8 mouse cellular contexts compared by ENCODE assay signal in genomic region chr4:151977748-151978147, GRCm38 (mm10). TPM values are rescaled to one million over a fixed set of nuclear protein-coding genes. Genes with fewer than 3 reads are reported as not detected.
A peak's percentile ranks its signal among the peaks of the same experiment; 100 is the strongest.
DNase-seq lines count a peak whose midpoint lies in the region; ATAC-seq and TF ChIP-seq lines count a peak whose summit lies in the region.

No protein-coding gene starts in this region.

- no peaks in the 10 kb centered on the region for H3K79me2 ChIP-seq in MEL (ENCODE audit: control insufficient read depth, insufficient read depth, low read length, poor library complexity)

- no peak for TF ChIP-seq EP300 in MEL (IDR thresholded peaks at IDR 0.05; ENCODE audit: low read depth in 1 of 2, low read length in 2 of 2)

- H3K27me3 ChIP-seq in MEL (ENCODE audit: control insufficient read depth in 1 of 2, insufficient read depth in 2 of 2, low read length in 2 of 2) = no peaks in the 10 kb centered on the region

- peak; percentile 39 for TF ChIP-seq RAD21 in MEL (IDR thresholded peaks at IDR 0.05; ENCODE audit: low read depth, low read length)

- H3K9ac ChIP-seq in MEL (ENCODE audit: control insufficient read depth, low read depth, low read length, poor library complexity, severe bottlenecking) = no peak overlapping the region

- peaks cover 0 to 5% of the 10 kb centered on the region in 2 experiments; a peak in 1 of 4 replicates for H3K36me3 ChIP-seq in MEL (ENCODE audit: control insufficient read depth in 1 of 2, insufficient read depth in 2 of 2, low read length in 2 of 2)

- peak; percentile 80 for DNase-seq in MEL (ENCODE audit: low read depth, low spot score)
- DNase-seq in brain, embryonic 18.5 days (ENCODE audit: low read depth, low spot score) = peak; percentile 28
- DNase-seq in heart, postnatal 4 days = peak; percentile 93
- DNase-seq in layer of hippocampus, postnatal 25 days (ENCODE audit: extremely low spot score in 1 of 2, low spot score in 1 of 2) = peak; percentile 91 to 99
- peak; percentile 83 for DNase-seq in right cerebral cortex, adult 18-20 months
- DNase-seq in urinary bladder, postnatal 25 days (ENCODE audit: low spot score) = peak; percentile 85

- no peaks in the 10 kb centered on the region for H3K4me1 ChIP-seq in MEL (ENCODE audit: control insufficient read depth in 1 of 2, insufficient read depth in 2 of 2, low read length in 2 of 2)

- no peak overlapping the region for H3K27ac ChIP-seq in MEL (ENCODE audit: control insufficient read depth, low read depth, low read length)

- TF ChIP-seq CTCF in MEL (IDR thresholded peaks at IDR 0.05 in 2 of 3, conservative IDR thresholded peaks at IDR 0.05 in 1 of 3; ENCODE audit: control insufficient read depth in 1 of 3, insufficient read depth in 1 of 3, low read depth in 2 of 3, low read length in 3 of 3, poor library complexity in 1 of 3, severe bottlenecking in 1 of 3) = peak; percentile 87 to 88 (median 88)

- H3K4me3 ChIP-seq in MEL (ENCODE audit: control insufficient read depth in 1 of 2, insufficient read depth in 1 of 2, low read depth in 2 of 2, low read length in 2 of 2) = no peak overlapping the region

- TF ChIP-seq POLR2A in MEL (IDR thresholded peaks at IDR 0.05; ENCODE audit: control insufficient read depth in 1 of 2, insufficient read depth in 1 of 2, low read depth in 1 of 2, low read length in 2 of 2, poor library complexity in 1 of 2) = no peak

- no peaks in the 10 kb centered on the region for H3K9me3 ChIP-seq in MEL (replicated peaks; ENCODE audit: insufficient read depth, low read length)

- ATAC-seq in erythroid progenitor cell, adult 5-6 weeks (replicated peaks; ENCODE audit: low FRiP score, poor library complexity, severe bottlenecking) = peak; percentile 64
- peak; percentile 79 for ATAC-seq in megakaryocyte, adult 5-6 weeks (ENCODE audit: poor library complexity, severe bottlenecking)

TF ChIP-seq in MEL, 35 proteins besides CTCF, POLR2A, EP300 and RAD21:
- TF ChIP-seq ZMIZ1 (IDR thresholded peaks at IDR 0.05; ENCODE audit: low read depth, low read length) (no peak), SMC3 (IDR thresholded peaks at IDR 0.05; ENCODE audit: low read depth, low read length) (peak; percentile 45; the same call in 1 of the 2 replicates), POLR2AphosphoS5 (IDR thresholded peaks at IDR 0.05; ENCODE audit: borderline replicate concordance, low read depth, low read length) (no peak), MAX (IDR thresholded peaks at IDR 0.05; ENCODE audit: low read length) (no peak)
TF ChIP-seq in MEL: peak in this region for 1.

RNA-seq across cellular contexts. Expression of gene Thap3, which starts 11.0 kb away (rescaled TPM):
- total RNA-seq in MEL (2012; rRNA removed) = 12.0 and 13.7 TPM in 2 replicates
- 10 to 100 TPM in 1 of 2 experiments, not detected in 1; 17.2 TPM for polyA plus RNA-seq in MEL (2012; ENCODE audit: insufficient read depth in 1 of 2, insufficient read length in 2 of 2, low read depth in 1 of 2, low replicate concordance in 2 of 2, missing spikeins in 1 of 2)
- total RNA-seq in erythroid progenitor cell, adult 5-6 weeks (2015; ENCODE audit: low replicate concordance) = 6.8 TPM in 1 of 2 replicates, not detected in the other
- total RNA-seq in erythroid progenitor cell, adult 5-6 weeks (2017; ENCODE audit: low replicate concordance) = 4.0 TPM in 1 of 2 replicates, not detected in the other
- total RNA-seq in heart, postnatal 4 days (2021) = 10 to 100 TPM; 11.7 to 13.4 TPM
- 10 to 100 TPM; 24.3 to 25.5 TPM for total RNA-seq in layer of hippocampus, postnatal 25 days (2021)
- 9.6 and 11.2 TPM in 2 replicates for total RNA-seq in megakaryocyte, adult 5-6 weeks (2015)
- total RNA-seq in megakaryocyte, adult 5-6 weeks (2017) = 10.3 and 12.9 TPM in 2 replicates

RNA-seq across cellular contexts. Expression of gene Phf13, which starts 18.3 kb away (rescaled TPM):
- total RNA-seq in MEL (2012; rRNA removed) = 2.0 and 3.2 TPM in 2 replicates
- polyA plus RNA-seq in MEL (2012; ENCODE audit: insufficient read depth in 1 of 2, insufficient read length in 2 of 2, low read depth in 1 of 2, low replicate concordance in 2 of 2, missing spikeins in 1 of 2) = 1 to 10 TPM in 1 of 2 experiments, not detected in 1; 6.6 TPM
- 2.5 and 2.9 TPM in 2 replicates for total RNA-seq in erythroid progenitor cell, adult 5-6 weeks (2015; ENCODE audit: low replicate concordance)
- total RNA-seq in erythroid progenitor cell, adult 5-6 weeks (2017; ENCODE audit: low replicate concordance) = 0.83 and 4.6 TPM in 2 replicates
- 10 to 100 TPM; 14.8 to 15.3 TPM for total RNA-seq in heart, postnatal 4 days (2021)
- total RNA-seq in layer of hippocampus, postnatal 25 days (2021) = 10 to 100 TPM; 11.7 to 12.5 TPM
- 3.9 and 5.6 TPM in 2 replicates for total RNA-seq in megakaryocyte, adult 5-6 weeks (2015)
- total RNA-seq in megakaryocyte, adult 5-6 weeks (2017) = 4.0 and 4.5 TPM in 2 replicates

RNA-seq across cellular contexts. Expression of gene Klhl21, which starts 30.9 kb away (rescaled TPM):
- total RNA-seq in MEL (2012; rRNA removed) = 17.5 and 18.0 TPM in 2 replicates
- polyA plus RNA-seq in MEL (2012; ENCODE audit: insufficient read depth in 1 of 2, insufficient read length in 2 of 2, low read depth in 1 of 2, low replicate concordance in 2 of 2, missing spikeins in 1 of 2) = 10 to 100 TPM in 1 of 2 experiments, not detected in 1; 22.5 TPM
- 1.3 and 2.9 TPM in 2 replicates for total RNA-seq in erythroid progenitor cell, adult 5-6 weeks (2015; ENCODE audit: low replicate concordance)
- total RNA-seq in erythroid progenitor cell, adult 5-6 weeks (2017; ENCODE audit: low replicate concordance) = 0.91 and 1.0 TPM in 2 replicates
- 10 to 100 TPM; 42.3 to 49.2 TPM for total RNA-seq in heart, postnatal 4 days (2021)
- 10 to 100 TPM; 19.1 to 20.7 TPM for total RNA-seq in layer of hippocampus, postnatal 25 days (2021)
- total RNA-seq in megakaryocyte, adult 5-6 weeks (2015) = 2.6 and 3.8 TPM in 2 replicates
- total RNA-seq in megakaryocyte, adult 5-6 weeks (2017) = 3.1 and 4.1 TPM in 2 replicates

RNA-seq across cellular contexts. Expression of gene Dnajc11, which starts 44.3 kb away (rescaled TPM):
- 109 and 128 TPM in 2 replicates for total RNA-seq in MEL (2012; rRNA removed)
- polyA plus RNA-seq in MEL (2012; ENCODE audit: insufficient read depth in 1 of 2, insufficient read length in 2 of 2, low read depth in 1 of 2, low replicate concordance in 2 of 2, missing spikeins in 1 of 2) = 100 to 1,000 TPM; 157 to 278 TPM
- total RNA-seq in erythroid progenitor cell, adult 5-6 weeks (2015; ENCODE audit: low replicate concordance) = 41.9 and 46.9 TPM in 2 replicates
- total RNA-seq in erythroid progenitor cell, adult 5-6 weeks (2017; ENCODE audit: low replicate concordance) = 72.3 and 79.2 TPM in 2 replicates
- total RNA-seq in heart, postnatal 4 days (2021) = 10 to 100 TPM; 96.2 to 99.0 TPM
- 10 to 100 TPM; 62.7 to 69.7 TPM for total RNA-seq in layer of hippocampus, postnatal 25 days (2021)
- total RNA-seq in megakaryocyte, adult 5-6 weeks (2015) = 18.1 and 18.5 TPM in 2 replicates
- 34.7 and 39.4 TPM in 2 replicates for total RNA-seq in megakaryocyte, adult 5-6 weeks (2017)

RNA-seq across cellular contexts. Expression of gene Zbtb48, which starts 49.7 kb away (rescaled TPM):
- total RNA-seq in MEL (2012; rRNA removed) = 9.4 and 12.1 TPM in 2 replicates
- 10 to 100 TPM in 1 of 2 experiments, not detected in 1; 21.4 TPM for polyA plus RNA-seq in MEL (2012; ENCODE audit: insufficient read depth in 1 of 2, insufficient read length in 2 of 2, low read depth in 1 of 2, low replicate concordance in 2 of 2, missing spikeins in 1 of 2)
- 5.4 TPM in 1 of 2 replicates, not detected in the other for total RNA-seq in erythroid progenitor cell, adult 5-6 weeks (2015; ENCODE audit: low replicate concordance)
- 2.7 and 4.2 TPM in 2 replicates for total RNA-seq in erythroid progenitor cell, adult 5-6 weeks (2017; ENCODE audit: low replicate concordance)
- total RNA-seq in heart, postnatal 4 days (2021) = 10 to 100 TPM; 10.5 to 11.1 TPM
- 10 to 100 TPM; 11.0 to 15.8 TPM for total RNA-seq in layer of hippocampus, postnatal 25 days (2021)
- 6.9 and 8.1 TPM in 2 replicates for total RNA-seq in megakaryocyte, adult 5-6 weeks (2015)
- total RNA-seq in megakaryocyte, adult 5-6 weeks (2017) = 3.8 and 8.9 TPM in 2 replicates

Comparison
In these comparisons a context has a peak if more than half of its experiments do, and no peak if none do; other contexts are left out.
1. DNase-seq: peak in every context shown above with its lines; median percentile 95 in layer of hippocampus, postnatal 25 days; 93 in heart, postnatal 4 days; 85 in urinary bladder, postnatal 25 days; 83 in right cerebral cortex, adult 18-20 months; 80 in MEL; 28 in brain, embryonic 18.5 days.